Mouse (Mus musculus): ENCODE measurements at regions not wholly inside any gene's neighbourhood (a gene's known extent, or its start where the extent isn't known, plus 50 kb on each side); places are given as distances from the start of the nearest gene placed in this dataset.

GRCm38 (mm10) chr13:31746276-31746675, 60.2 kb upstream of the Foxc1 start:
- no peaks in the 10 kb centered on the region for H3K9me3 ChIP-seq (ENCODE audit: control insufficient read depth, low read length)
- no peaks in the 10 kb centered on the region for H3K27me3 ChIP-seq (ENCODE audit: control insufficient read depth, insufficient read depth, low read length)
- no peaks in the 10 kb centered on the region for H3K4me1 ChIP-seq (ENCODE audit: control insufficient read depth, insufficient read depth, low read length)
- H3K36me3 ChIP-seq (ENCODE audit: control insufficient read depth, insufficient read depth, low read length), result no peaks in the 10 kb centered on the region
- WGBS, result 96% methylated on average over 1 of the region's 1 CpGs
- TF ChIP-seq POLR2A (IDR thresholded peaks at IDR 0.05; ENCODE audit: borderline replicate concordance, extremely low read depth, insufficient read depth, insufficient read length), result no peak
- H3K4me3 ChIP-seq (replicated peaks; ENCODE audit: low read length), result no peak overlapping the region
- no peak overlapping the region for H3K9ac ChIP-seq (ENCODE audit: low read depth, low read length, severe bottlenecking)
- DNase-seq (ENCODE audit: low spot score), result no peak
- ATAC-seq (ENCODE audit: low FRiP score, low read depth), result no peak
- no peak overlapping the region for H3K27ac ChIP-seq (replicated peaks; ENCODE audit: low read depth, low read length)
- H3K4me2 ChIP-seq (replicated peaks; ENCODE audit: low read depth, low read length, severe bottlenecking), result no peak overlapping the region

Measured in limb, embryonic 14.5 days (tissue).